Mouse (Mus musculus): ENCODE measurements at regions not wholly inside any gene's neighbourhood (a gene's known extent, or its start where the extent isn't known, plus 50 kb on each side); places are given as distances from the start of the nearest gene placed in this dataset.
A peak's percentile ranks its signal among the peaks of the same experiment; 100 is the strongest.
"Not testable (repeated sequence)": the region's sequence is repeated elsewhere in the genome, so short reads cannot be mapped to it uniquely, and the experiment has no call there.

DNA sequence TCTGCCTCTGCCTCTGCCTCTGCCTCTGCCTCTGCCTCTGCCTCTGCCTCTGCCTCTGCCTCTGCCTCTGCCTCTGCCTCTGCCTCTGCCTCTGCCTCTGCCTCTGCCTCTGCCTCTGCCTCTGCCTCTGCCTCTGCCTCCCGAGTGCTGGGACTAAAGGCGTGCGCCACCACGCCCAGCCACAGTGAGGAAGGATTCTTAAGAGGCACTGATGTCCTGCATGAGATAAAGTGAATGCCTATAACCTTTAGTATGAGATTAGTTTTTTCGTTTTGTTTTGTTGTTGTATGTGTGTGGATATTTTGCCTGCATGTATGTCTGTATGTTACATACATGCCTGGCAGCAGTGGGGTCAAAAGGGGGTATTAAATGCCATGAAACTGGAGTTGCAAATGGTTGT lies 63.2 kb downstream of the Hlx start:
- not testable (repeated sequence) for DNase-seq

DNA sequence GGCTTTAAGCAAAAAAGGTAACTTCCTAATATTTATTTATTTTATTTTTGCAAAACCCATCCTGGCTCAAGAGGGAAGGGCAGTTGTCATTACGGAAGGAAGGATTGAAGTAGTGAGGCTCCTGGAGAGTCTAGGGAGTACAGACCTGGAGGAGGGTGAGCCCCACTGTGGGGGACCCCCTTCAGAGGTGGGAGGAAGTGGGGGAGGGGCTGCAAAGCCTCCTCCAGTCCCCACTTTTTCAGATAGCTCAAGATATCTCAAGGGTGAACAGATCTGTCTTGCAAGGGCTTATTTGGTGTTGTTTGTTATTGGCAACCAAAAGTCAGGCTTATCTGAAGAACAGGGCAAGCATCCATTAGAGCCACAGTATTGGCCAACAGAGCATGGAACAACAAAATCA lies 64.0 kb downstream of the Hlx start:
- DNase-seq: no peak

GRCm38 (mm10) chr1:184668022-184668421 lies 64.4 kb downstream of the Hlx start:
- DNase-seq: no peak

DNA sequence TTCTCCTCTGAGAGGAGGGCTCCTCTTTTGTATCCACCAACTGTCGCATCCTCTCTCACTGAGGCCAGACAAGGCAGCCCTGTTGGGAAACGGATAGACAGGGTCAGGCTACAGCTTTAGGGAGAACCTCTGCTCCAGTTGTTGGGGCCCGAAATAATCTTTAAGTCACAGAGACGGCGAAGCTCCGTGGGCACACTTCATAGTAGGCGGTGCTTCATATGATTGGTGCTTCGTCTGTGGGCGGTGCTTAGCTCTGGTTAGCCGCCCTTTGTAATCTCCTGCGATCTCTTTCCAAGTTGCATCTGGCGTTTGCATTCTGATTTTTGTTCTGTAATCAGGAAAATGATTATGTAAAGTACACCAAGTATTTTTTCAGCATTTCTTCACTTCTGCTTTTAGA lies 67.2 kb downstream of the Hlx start:
- DNase-seq: no peak

DNA sequence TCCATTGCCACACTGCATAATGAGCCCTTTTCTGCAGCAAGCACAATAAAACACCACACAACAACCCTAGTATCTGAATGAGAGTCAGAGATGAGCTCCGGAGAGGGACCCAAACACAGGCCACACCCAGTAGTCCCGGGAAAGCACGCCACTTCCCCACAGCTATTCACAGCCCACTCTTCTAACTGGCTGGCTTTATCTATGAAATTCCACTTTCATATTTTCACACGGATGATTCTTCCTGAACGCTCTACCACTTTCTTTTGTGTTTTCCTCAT lies 68.4 kb downstream of the Hlx start:
- DNase-seq: no peak

DNA sequence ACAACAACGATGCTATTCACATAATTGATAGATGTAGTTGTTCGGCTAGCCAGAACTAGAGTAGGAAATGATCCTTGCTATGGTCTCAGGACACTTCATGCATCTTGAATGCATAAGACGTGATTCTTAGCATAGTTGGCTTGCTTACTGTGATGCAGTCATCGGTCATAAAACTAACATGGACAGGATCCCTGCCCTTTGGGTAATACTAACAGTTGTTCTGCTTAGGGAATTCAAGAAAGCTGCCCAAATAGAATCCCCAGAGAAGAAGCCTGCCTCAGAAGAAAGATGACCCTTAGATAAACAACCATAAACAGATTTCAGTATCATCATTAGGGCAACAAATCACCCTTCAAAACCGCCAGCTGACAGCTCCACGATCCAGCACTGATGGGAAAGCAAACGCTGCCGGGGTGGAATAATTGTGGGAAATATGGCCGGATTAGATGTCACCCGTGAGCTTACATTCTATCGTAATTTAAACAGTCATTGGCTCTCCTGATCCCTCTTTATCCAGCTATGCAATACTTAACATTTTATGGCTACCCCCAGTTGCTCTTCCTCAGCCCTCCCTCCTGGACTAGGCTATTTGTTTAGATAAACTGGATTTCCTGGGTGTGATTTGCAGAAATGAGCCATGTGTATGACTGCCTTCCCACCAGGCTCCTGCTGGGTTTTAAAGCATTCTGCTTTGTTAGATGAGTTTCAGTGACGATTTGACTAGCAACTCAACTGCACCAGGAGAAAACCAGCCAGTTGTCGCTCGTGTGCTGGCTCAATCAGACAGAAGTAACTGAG lies 68.9 kb downstream of the Hlx start:
- no peak for DNase-seq

DNA sequence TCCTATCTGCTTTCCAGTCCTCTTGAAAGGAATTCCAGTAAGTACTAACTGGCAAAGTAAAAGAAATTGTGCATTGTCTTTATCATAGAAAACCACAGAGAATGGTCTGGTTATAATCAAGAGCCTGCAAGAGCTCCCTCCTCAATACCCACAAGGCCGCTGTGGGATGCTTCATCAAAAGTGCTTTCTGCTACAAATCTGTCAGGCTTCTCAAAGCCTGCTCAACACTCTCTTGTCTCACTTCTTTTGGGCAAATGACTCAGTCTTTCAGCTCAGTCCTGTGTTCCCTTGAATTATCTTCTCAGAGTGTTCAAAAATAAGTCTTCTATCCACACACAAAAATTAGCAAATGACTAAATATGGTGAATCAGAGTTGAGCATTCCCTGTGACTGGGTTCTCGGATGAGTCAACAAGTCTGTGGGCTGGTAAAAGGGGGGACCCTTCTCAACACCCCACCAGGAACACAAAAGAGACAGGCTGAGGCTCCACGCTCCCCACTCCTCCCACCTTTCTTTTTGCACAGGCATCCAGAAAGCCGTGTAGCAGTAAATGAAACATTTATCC lies 81.8 kb downstream of the Hlx start:
- DNase-seq: no peak

DNA sequence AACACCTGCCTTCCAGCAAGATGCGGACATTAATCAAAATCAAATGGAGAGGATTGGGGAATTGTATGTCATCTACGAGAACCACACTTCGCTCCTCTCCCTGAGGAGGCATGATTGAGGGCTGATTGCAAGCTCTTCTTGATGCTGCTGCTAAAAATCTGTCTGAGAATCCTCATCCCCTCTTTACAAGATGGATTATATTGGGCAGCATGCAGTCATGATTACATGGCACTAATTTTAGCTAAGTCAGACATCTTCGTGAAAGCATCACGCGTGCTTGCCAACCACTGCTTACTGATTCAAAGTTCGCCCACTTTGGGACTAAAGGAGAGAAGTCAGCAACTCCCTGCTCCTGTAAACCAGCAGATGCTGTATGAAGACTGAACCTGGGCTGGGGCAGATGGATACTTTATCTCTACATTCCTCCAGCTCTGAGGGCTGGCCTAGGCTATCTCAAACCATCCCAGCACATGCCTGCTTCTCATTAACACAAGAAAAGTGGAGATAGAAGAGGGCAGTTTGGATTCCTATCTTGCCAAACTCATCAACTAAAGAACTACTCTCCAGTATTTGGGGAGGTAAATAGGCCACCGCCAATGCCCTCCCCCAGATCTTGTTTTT lies 84.4 kb downstream of the Hlx start:
- no peak for DNase-seq

DNA sequence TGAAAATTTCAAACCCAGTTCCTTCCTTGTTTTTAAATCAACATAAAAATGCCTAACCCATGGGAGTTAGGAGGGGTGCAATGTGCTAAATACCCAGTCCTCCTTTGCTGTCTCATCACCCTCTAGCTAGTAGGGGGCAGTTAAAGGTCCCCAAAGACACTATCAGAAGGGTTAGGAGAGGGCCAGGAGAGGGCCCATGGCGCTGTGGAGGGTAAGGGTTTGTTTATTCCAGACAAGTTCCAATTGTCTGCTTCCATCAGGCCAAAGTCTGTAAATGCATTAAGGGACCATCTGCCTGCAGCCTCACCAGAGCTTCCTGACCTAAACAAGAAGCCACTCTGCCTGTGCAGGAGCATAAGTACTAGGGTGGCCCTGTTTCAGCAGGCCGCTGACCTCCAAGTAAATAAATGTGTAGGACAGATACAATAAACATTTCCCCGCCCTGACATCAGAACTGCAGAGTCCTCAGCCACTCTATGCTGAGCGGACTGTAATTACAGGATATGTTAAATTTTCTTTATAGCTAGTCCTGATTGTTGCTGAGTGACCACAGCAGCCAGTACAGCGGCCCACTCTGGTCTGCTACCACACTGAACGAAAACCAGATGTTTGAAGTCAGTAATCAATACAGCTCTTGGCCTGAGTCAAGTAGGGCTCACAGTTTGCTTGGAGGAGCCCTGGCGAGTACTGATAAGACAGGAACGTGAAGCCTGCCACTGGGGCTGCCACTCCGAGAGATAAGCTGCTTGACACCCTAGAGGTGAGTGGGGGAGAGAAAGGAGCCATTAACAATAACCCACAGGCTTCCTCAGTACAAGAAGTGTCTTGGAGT lies 87.4 kb downstream of the Hlx start:
- DNase-seq: no peak

- DNase-seq: no peak
Measured at GRCm38 (mm10) chr1:184630695-184631475, 101.5 kb downstream of the Hlx start.

DNA sequence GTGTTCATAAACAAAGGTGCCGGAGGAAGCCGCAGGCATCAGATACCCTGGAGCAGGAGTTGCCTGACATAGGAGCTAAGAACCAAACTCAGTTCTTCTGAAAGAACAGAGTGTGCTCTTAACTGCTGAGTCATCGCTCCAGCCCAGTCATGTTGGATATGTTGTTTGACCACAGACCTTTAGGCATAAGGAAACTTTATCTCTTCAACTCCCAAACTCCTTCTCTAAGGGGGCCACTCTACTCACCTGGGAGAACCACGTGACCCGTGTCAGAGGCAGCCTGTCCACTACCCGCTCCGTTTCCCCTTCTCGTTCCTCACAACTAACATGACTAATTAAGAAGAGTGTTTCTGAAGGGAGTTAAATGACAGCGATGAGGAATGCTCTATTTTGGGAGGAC lies 103.2 kb downstream of the Hlx start:
- no peak for DNase-seq

DNA sequence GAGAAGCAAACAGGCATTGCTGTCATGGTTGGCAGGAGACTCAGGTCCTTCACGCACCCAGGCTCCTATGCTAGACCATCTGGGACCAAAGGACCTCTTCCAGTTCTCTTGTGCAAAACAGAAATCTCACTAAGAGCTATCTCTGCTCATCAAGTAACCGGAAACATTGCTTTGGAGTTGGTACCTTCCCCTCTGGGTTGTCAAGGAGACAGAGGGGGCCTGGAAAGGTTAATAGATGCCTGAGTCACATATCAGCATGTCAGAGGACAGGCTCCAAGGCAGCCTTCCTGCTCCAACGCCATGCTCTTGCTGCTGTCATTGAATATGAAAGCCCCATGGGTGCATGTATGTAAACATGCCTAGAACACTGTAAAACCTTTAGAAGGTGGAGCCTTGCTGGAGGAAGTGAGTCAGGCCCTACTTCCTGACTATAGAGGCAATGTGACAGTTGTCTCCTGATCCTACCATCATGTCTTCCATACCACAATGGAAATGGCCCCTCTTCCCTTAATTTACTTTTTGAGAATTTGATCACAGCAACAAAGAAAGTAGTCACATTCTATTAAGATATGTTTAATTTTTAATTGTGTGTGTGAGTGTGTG lies 103.8 kb downstream of the Hlx start:
- no peak for DNase-seq

DNA sequence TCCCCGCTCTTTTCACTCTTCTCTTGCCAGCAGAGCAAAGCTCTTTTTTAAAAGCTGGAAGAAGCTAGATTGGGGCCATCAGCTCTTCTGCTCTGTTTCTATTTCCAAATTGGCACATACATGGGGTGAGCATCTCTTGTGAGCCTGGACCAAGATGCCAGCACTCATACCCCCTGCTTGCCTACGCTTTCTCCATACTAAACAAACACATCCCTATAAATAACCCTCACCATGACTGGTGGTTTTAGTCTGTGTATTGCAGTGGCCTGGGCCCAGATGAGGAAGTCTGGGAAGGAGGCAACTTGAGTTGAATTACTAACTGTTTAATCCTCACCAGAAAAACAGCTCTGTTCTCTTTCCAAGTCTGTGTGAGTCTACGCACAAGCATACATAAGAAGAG lies 110.0 kb downstream of the Hlx start:
- DNase-seq: peak; percentile 35

- DNase-seq: peak; percentile 64
Measured at GRCm38 (mm10) chr1:184621950-184622349, 110.5 kb downstream of the Hlx start.

DNA sequence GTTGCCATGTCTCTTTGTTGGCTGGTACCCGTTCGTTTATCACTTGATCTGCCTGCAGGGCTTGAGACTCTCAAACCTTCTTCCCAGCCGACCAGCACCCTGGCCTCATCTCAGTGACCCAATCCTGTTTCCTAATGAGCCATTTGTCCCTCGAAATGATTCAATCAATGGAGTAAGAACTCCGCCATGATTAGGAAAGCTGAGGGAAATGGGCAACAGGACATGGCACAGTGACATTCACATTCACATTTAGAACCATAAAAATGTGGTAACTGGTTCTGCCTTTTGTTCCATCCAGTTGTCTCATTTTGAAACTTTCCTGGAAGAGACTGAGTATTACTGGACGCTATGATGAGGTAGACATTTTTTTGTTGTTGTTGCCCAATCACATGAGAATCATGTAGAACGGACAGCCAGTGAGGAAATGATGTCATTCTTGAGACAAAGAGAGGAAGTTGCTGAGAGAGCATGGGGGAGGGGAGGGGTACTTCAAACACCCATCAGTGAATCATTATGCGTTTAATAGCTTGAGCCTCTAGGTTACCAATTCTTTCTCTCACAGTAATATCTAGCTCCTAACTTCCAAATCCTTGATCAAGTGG lies 114.5 kb downstream of the Hlx start:
- peak; percentile 57 for DNase-seq

DNA sequence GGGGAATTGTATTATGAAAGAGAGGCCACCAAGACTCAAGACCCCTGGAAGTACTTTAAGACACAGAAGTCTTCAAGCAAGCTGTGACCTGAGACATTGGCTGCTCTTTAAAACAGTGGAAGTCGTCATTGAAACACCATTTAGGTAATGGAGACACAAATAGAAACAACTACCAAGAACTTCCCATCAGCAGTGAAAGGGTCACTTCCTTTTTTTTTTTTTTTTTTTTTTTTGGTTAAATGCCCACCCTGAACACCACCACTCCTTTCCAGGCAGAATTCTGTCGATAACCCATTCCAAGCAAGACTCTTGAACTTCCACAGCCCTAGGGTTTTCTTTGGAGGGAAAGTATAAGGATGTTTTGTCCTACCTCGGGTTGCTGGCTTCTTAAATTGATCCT lies 116.4 kb downstream of the Hlx start:
- no peak for DNase-seq

- DNase-seq: peak; percentile 53
Measured at GRCm38 (mm10) chr1:184614699-184615415, 117.6 kb downstream of the Hlx start.

- DNase-seq: no peak
Measured at GRCm38 (mm10) chr1:184612880-184613279, 119.5 kb downstream of the Hlx start.

DNA sequence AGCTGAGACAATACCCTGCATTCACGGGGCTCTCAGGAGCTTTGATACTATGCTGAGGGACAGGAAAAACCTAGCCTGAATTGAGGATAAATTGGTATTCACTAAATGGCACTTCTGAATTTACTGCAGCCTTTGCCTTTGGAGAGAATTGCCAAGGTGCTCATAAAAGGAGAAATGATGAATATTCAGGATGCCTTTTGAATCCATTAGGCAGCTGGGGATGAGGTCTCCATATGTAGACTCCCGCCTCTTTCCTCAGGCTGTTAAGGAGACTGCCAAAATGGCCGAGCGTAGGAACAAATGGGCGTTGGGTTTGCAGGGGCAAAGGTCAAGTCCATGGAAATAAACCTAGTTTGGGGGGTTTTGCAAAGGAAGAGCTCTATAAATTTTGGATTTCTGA lies 123.5 kb downstream of the Hlx start:
- no peak for DNase-seq

DNA sequence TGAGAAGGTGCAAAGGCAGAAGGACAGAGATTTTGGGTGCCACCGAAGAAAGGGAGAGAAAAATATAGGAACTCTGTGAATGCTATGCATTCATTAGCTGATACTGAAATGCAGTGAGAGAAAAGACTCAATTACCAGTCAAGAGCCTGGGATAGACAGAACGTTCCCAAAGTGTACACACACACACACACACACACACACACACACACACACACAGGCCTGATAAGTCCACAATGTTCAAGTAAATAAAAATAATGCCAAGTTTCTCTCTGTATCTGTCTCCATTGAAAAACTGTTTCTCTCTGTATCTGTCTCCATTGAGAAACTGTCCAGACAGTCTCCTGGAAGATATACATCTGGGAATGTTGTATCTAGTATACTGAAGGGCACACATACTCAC lies 124.1 kb downstream of the Hlx start:
- no peak for DNase-seq

- peak; percentile 20 for DNase-seq
Measured at GRCm38 (mm10) chr1:184606541-184606940, 125.9 kb downstream of the Hlx start.
